Mouse (Mus musculus): ENCODE results near the gene Gm853. TPM values are rescaled to one million over a fixed set of nuclear protein-coding genes. Genes with fewer than 3 reads are reported as not detected.
"Not testable (repeated sequence)": the region's sequence is repeated elsewhere in the genome, so short reads cannot be mapped to it uniquely, and the experiment has no call there.

Gm853 gene
- polyA plus RNA-seq, 1 experiment from 2014 or later: not detected

DNA sequence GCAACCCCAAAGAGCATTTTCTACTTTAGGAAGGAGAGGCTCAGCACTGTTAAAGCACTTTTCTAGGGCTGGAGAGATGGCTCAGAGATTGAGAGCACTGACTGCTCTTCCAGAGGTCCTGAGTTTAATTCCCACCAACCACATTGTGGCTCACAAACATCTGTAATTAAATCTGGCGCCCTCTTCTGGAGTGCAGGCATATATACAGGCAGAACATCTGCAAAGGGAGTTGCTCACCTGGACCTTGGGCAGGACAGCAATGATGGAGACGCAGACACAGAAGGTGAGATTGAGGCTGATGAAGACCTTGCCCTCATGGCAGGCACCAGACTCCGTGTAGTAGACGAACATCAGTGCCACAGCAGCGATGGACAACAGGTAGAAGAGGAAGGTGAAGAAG lies 38.2 kb upstream of the Gm853 start:
- H3K4me1 ChIP-seq (ENCODE audit: control insufficient read depth, insufficient read depth, low read length): peaks cover 3% of the 10 kb centered on the region; the same call in 1 of the 2 replicates
- H3K9me3 ChIP-seq (ENCODE audit: control insufficient read depth, low read length): no peaks in the 10 kb centered on the region
- 38% methylated on average over 5 of the region's 5 CpGs for WGBS
- no peak for ATAC-seq (ENCODE audit: low FRiP score, low TSS enrichment)
- H3K4me3 ChIP-seq (replicated peaks; ENCODE audit: low read depth, low read length): no peak overlapping the region
- no peaks in the 10 kb centered on the region for H3K27me3 ChIP-seq (ENCODE audit: control insufficient read depth, insufficient read depth, low read length)
- H3K4me2 ChIP-seq (ENCODE audit: low read length): no peak overlapping the region
- no peak overlapping the region for H3K9ac ChIP-seq (replicated peaks; ENCODE audit: low read length)
- peaks cover 66% of the 10 kb centered on the region for H3K36me3 ChIP-seq (ENCODE audit: control insufficient read depth, insufficient read depth, low read length)
- peak; percentile 34 for DNase-seq
- no peak overlapping the region for H3K27ac ChIP-seq (replicated peaks; ENCODE audit: low read depth, low read length)

DNA sequence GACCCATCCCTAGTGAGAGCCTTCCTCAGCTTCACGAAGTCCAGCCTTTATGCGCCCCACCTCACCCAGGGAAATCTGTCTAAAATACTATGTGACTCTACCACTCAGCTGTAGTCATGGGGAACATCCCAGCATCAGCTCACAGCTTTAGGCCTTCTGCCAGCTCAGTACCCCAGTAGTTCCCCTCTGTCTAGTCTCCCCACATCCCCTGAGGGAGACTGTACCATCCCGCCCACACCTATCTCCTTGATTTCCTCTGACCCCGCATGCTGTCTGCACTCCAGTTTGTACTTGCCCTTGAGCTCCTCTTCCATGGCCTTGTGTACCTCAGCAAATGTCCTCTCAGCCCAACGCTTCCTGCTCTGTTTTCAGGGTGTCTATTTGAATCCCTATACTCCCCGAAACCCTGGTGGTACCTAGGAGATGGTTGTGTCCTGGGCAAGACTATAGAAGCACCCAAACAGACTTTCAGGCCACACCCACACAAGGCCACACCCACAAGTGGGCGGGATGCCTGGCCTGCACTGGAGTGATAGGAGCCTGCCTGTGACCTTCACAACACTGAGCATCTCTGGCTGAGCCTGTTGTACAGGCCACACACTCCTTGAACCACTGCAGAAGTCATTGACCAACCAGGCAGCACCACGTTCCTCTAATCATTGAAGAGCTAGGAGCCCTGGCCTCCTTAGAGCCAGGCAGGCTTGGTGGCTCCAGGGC lies 30.4 kb upstream of the Gm853 start:
- no peaks in the 10 kb centered on the region for H3K4me1 ChIP-seq (ENCODE audit: control insufficient read depth, insufficient read depth, low read length)
- peaks cover 52% of the 10 kb centered on the region for H3K36me3 ChIP-seq (ENCODE audit: control insufficient read depth, insufficient read depth, low read length)
- H3K27me3 ChIP-seq (ENCODE audit: control insufficient read depth, insufficient read depth, low read length): no peaks in the 10 kb centered on the region
- no peak overlapping the region for H3K4me3 ChIP-seq (replicated peaks; ENCODE audit: low read depth, low read length)
- no peak overlapping the region for H3K4me2 ChIP-seq (ENCODE audit: low read length)
- no peak overlapping the region for H3K9ac ChIP-seq (replicated peaks; ENCODE audit: low read length)
- DNase-seq (no peak), ATAC-seq (ENCODE audit: low FRiP score, low TSS enrichment) (no peak)
- H3K27ac ChIP-seq (replicated peaks; ENCODE audit: low read depth, low read length): no peak overlapping the region
- no peaks in the 10 kb centered on the region for H3K9me3 ChIP-seq (ENCODE audit: control insufficient read depth, low read length)
- WGBS: 67% methylated on average over 8 of the region's 8 CpGs

DNA sequence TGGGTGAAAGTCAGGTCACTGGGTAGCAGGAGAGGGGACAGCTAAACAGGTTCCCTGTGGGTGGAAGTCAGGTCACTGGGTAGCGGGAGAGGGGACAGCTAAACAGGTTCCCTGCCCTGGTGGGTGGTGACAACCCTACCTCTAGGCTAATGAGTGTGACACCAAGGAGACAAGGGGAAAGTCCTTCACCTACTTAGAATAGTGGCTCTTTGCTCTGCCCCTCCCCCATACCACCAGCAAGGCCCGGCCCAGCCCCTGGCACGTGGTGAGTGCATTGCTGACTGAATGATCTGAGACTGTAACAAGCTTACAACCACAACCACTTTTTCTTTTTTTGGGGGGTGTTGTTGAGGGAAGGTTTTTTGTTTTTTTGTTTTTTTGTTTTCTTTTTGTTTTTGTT lies 29.6 kb upstream of the Gm853 start:
- H3K4me2 ChIP-seq (ENCODE audit: low read length): no peak overlapping the region
- no peak overlapping the region for H3K4me3 ChIP-seq (replicated peaks; ENCODE audit: low read depth, low read length)
- no peak overlapping the region for H3K27ac ChIP-seq (replicated peaks; ENCODE audit: low read depth, low read length)
- H3K4me1 ChIP-seq (ENCODE audit: control insufficient read depth, insufficient read depth, low read length): no peaks in the 10 kb centered on the region
- H3K9me3 ChIP-seq (ENCODE audit: control insufficient read depth, low read length): no peaks in the 10 kb centered on the region
- H3K36me3 ChIP-seq (ENCODE audit: control insufficient read depth, insufficient read depth, low read length): peaks cover 46% of the 10 kb centered on the region
- ATAC-seq (ENCODE audit: low FRiP score, low TSS enrichment): no peak
- H3K9ac ChIP-seq (replicated peaks; ENCODE audit: low read length): no peak overlapping the region
- no peak for DNase-seq
- WGBS: 47% methylated on average over 3 of the region's 3 CpGs
- no peaks in the 10 kb centered on the region for H3K27me3 ChIP-seq (ENCODE audit: control insufficient read depth, insufficient read depth, low read length)

DNA sequence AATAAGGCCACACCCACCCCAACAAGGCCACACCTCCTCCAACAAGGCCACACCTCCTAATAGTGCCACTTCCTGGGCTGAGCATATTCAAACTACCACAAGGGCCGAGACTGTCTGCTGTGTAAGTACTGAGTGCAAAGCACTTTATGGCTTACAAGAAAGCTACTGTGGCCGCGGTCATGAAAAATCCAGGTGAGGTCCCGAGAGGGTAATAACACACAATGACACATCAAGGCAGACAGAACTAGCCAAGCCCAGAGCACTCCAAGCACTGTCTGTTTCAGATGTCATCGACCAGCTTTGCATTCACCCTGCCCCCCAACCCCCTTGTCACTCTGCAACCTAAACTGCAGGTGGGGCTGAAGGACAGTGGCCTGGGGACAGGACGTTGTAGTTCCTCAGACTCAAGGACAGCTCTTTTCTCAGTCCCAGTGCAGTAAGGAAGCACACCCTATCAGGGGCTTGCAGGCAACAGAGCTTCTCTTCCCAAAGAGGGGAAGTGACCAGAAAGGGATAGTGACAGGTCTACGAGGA lies 29.0 kb upstream of the Gm853 start:
- no peak overlapping the region for H3K4me2 ChIP-seq (ENCODE audit: low read length)
- peaks cover 41% of the 10 kb centered on the region for H3K36me3 ChIP-seq (ENCODE audit: control insufficient read depth, insufficient read depth, low read length)
- H3K9me3 ChIP-seq (ENCODE audit: control insufficient read depth, low read length): no peaks in the 10 kb centered on the region
- ATAC-seq (ENCODE audit: low FRiP score, low TSS enrichment) (no peak), DNase-seq (no peak)
- H3K27me3 ChIP-seq (ENCODE audit: control insufficient read depth, insufficient read depth, low read length): no peaks in the 10 kb centered on the region
- H3K9ac ChIP-seq (replicated peaks; ENCODE audit: low read length): no peak overlapping the region
- H3K4me3 ChIP-seq (replicated peaks; ENCODE audit: low read depth, low read length): no peak overlapping the region
- 51% methylated on average over 7 of the region's 7 CpGs for WGBS
- no peak overlapping the region for H3K27ac ChIP-seq (replicated peaks; ENCODE audit: low read depth, low read length)
- no peaks in the 10 kb centered on the region for H3K4me1 ChIP-seq (ENCODE audit: control insufficient read depth, insufficient read depth, low read length)

DNA sequence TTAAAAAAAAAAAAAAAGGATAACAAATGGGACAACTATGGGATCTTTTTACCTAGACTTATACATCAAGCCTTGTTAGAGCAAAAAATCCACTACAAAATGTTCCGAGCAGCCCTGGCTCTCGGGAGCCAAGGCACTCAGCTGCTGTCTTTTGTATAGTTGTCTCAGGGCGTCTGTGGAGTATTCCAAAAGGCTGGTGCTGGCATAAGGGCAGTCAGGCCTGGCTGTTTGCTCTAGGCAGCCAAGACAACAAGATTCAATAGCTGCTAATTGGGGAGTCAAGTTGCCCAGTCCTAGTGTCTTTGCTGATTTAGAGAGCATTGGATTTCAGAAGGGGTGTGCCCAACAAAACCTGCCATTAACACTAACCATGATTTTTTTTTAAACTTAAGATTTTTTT lies 26.4 kb upstream of the Gm853 start:
- Histone ChIP-seq H3K4me2 (ENCODE audit: low read length) (no peak overlapping the region), H3K27me3 (ENCODE audit: control insufficient read depth, insufficient read depth, low read length) (no peaks in the 10 kb centered on the region), H3K9ac (replicated peaks; ENCODE audit: low read length) (no peak overlapping the region), H3K4me1 (ENCODE audit: control insufficient read depth, insufficient read depth, low read length) (no peaks in the 10 kb centered on the region), H3K36me3 (ENCODE audit: control insufficient read depth, insufficient read depth, low read length) (peaks cover 18% of the 10 kb centered on the region), H3K9me3 (ENCODE audit: control insufficient read depth, low read length) (no peaks in the 10 kb centered on the region), H3K4me3 (replicated peaks; ENCODE audit: low read depth, low read length) (no peak overlapping the region), H3K27ac (replicated peaks; ENCODE audit: low read depth, low read length) (no peak overlapping the region)
- ATAC-seq (ENCODE audit: low FRiP score, low TSS enrichment) (no peak), DNase-seq (no peak)
- 64% methylated on average over 3 of the region's 3 CpGs for WGBS

DNA sequence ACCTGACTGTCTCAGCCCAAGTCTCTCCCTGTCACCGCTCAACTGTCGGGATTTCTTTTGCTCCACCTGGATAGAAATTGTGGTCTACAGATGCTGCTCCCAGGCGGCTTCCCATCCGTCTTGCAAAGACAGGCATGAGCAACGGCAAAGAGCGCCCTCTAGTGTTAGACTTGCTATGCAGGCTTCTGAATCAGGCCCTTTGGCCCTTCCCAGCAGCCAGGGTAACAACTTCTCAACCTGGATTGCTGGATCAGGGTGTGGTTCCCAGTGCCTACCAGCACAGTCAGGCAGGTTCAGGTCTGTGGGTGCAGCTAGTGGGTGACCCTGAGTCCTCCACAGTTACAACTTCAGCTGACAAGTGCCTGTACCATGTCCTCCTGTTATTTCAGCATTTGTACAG lies 23.9 kb upstream of the Gm853 start:
- H3K27me3 ChIP-seq (ENCODE audit: control insufficient read depth, insufficient read depth, low read length): no peaks in the 10 kb centered on the region
- no peak overlapping the region for H3K4me3 ChIP-seq (replicated peaks; ENCODE audit: low read depth, low read length)
- no peak overlapping the region for H3K4me2 ChIP-seq (ENCODE audit: low read length)
- peaks cover 9% of the 10 kb centered on the region; the same call in 1 of the 2 replicates for H3K36me3 ChIP-seq (ENCODE audit: control insufficient read depth, insufficient read depth, low read length)
- no peak overlapping the region for H3K27ac ChIP-seq (replicated peaks; ENCODE audit: low read depth, low read length)
- 0% methylated on average over 6 of the region's 6 CpGs for WGBS
- no peak overlapping the region for H3K9ac ChIP-seq (replicated peaks; ENCODE audit: low read length)
- ATAC-seq (ENCODE audit: low FRiP score, low TSS enrichment) (no peak), DNase-seq (peak; percentile 91)
- H3K9me3 ChIP-seq (ENCODE audit: control insufficient read depth, low read length): no peaks in the 10 kb centered on the region
- no peaks in the 10 kb centered on the region for H3K4me1 ChIP-seq (ENCODE audit: control insufficient read depth, insufficient read depth, low read length)

DNA sequence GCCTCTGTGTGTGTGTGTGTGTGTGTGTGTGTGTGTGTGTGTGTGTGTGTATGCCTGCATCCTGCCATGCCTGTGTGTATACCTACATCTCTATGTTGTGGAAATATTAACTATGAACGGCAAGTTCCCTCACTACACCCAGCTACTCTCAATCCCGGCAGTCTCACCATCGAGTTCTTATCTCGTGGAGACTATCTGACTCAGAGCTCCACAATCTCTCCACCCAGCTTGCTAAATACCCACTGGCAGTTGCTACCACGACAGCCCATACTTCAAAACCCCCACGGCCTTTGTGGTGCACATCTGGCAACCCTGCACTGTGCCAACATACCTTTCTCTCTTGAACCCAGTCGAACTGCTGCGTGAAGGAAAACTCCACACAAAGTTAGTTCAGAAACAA lies 22.5 kb upstream of the Gm853 start:
- no peak overlapping the region for H3K4me3 ChIP-seq (replicated peaks; ENCODE audit: low read depth, low read length)
- H3K27me3 ChIP-seq (ENCODE audit: control insufficient read depth, insufficient read depth, low read length): no peaks in the 10 kb centered on the region
- H3K4me1 ChIP-seq (ENCODE audit: control insufficient read depth, insufficient read depth, low read length): no peaks in the 10 kb centered on the region
- no peak overlapping the region for H3K4me2 ChIP-seq (ENCODE audit: low read length)
- ATAC-seq (ENCODE audit: low FRiP score, low TSS enrichment) (no peak), DNase-seq (no peak)
- H3K9me3 ChIP-seq (ENCODE audit: control insufficient read depth, low read length): no peaks in the 10 kb centered on the region
- H3K27ac ChIP-seq (replicated peaks; ENCODE audit: low read depth, low read length): no peak overlapping the region
- no peaks in the 10 kb centered on the region for H3K36me3 ChIP-seq (ENCODE audit: control insufficient read depth, insufficient read depth, low read length)
- no peak overlapping the region for H3K9ac ChIP-seq (replicated peaks; ENCODE audit: low read length)
- WGBS: 80% methylated on average over 8 of the region's 8 CpGs

DNA sequence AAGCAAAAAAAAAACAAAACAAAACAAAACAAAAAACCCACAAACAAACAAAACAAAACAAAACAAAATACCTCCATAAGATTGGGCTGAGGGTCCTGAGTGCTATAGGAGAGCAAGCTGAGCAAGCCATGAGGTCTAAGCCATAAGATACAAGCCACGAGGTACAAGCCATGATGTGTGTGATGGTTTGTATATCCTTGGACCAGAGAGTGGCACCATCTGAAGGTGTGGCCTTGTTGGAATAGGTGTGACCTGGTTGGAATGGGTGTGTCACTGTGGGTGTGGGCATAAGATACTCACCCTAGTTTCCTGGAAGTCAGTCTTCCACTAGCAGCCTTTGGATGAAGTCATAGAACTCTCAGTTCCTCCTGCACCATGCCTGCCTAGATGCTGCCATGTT lies 21.4 kb upstream of the Gm853 start:
- not testable (repeated sequence) for H3K9ac ChIP-seq (replicated peaks; ENCODE audit: low read length); H3K9me3 ChIP-seq (ENCODE audit: control insufficient read depth, low read length); DNase-seq; H3K4me1 ChIP-seq (ENCODE audit: control insufficient read depth, insufficient read depth, low read length); H3K36me3 ChIP-seq (ENCODE audit: control insufficient read depth, insufficient read depth, low read length); ATAC-seq (ENCODE audit: low FRiP score, low TSS enrichment); H3K27ac ChIP-seq (replicated peaks; ENCODE audit: low read depth, low read length); H3K4me3 ChIP-seq (replicated peaks; ENCODE audit: low read depth, low read length); H3K27me3 ChIP-seq (ENCODE audit: control insufficient read depth, insufficient read depth, low read length); H3K4me2 ChIP-seq (ENCODE audit: low read length)
- 77% methylated on average over 1 of the region's 1 CpGs for WGBS

DNA sequence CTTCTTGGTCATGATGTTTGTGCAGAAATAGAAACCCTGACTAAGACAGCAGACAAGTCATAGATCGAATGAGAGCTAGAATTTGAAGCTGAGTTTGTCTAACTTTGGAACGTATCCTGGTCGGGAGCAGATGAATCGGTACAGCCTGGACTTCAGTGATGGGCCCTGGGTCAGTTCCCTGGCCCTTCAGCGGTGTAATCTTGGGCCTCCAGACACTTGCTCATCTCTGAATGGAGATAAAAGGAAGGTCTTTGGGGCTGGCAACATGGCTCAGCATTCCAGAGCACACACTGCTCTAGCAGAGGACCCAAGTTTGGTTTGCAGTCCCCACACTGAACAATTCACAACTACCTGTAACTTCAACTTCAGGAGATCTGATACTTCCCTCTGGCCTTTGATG lies 20.8 kb upstream of the Gm853 start:
- Histone ChIP-seq H3K27ac (replicated peaks; ENCODE audit: low read depth, low read length) (no peak overlapping the region), H3K4me3 (replicated peaks; ENCODE audit: low read depth, low read length) (no peak overlapping the region), H3K9ac (replicated peaks; ENCODE audit: low read length) (no peak overlapping the region), H3K9me3 (ENCODE audit: control insufficient read depth, low read length) (no peaks in the 10 kb centered on the region), H3K27me3 (ENCODE audit: control insufficient read depth, insufficient read depth, low read length) (no peaks in the 10 kb centered on the region), H3K4me2 (ENCODE audit: low read length) (no peak overlapping the region), H3K36me3 (ENCODE audit: control insufficient read depth, insufficient read depth, low read length) (no peaks in the 10 kb centered on the region), H3K4me1 (ENCODE audit: control insufficient read depth, insufficient read depth, low read length) (no peaks in the 10 kb centered on the region)
- 89% methylated on average over 5 of the region's 5 CpGs for WGBS
- DNase-seq: no peak
- ATAC-seq (ENCODE audit: low FRiP score, low TSS enrichment): no peak

Measured in midbrain, embryonic 14.5 days (tissue).